Mouse (Mus musculus): ENCODE results near the gene Sidt1. TPM values are rescaled to one million over a fixed set of nuclear protein-coding genes. Genes with fewer than 3 reads are reported as not detected.

Gene Sidt1
- polyA plus RNA-seq, 1 experiment from 2014 or later, result 0.51 TPM

Other genes with a start within 250 kb of the Sidt1 start
- 59.2 and 72.1 TPM in 2 replicates for gene Atp6v1a, start 193.5 kb downstream of the Sidt1 start, polyA plus RNA-seq (2016; fragmentation: Nextera tagmentation; extraction: Ambion mirVana)
- 83.2 and 86.0 TPM in 2 replicates for gene Naa50, start 193.4 kb downstream of the Sidt1 start, polyA plus RNA-seq (2016; fragmentation: Nextera tagmentation; extraction: Ambion mirVana)
- 3.3 and 3.7 TPM in 2 replicates for gene Usf3, start 159.9 kb downstream of the Sidt1 start, polyA plus RNA-seq (2016; fragmentation: Nextera tagmentation; extraction: Ambion mirVana)
- gene Spice1, start 13.9 kb upstream of the Sidt1 start, polyA plus RNA-seq (2016; fragmentation: Nextera tagmentation; extraction: Ambion mirVana), result 16.8 and 27.6 TPM in 2 replicates
- gene Cfap44, start 61.6 kb upstream of the Sidt1 start, polyA plus RNA-seq (2016; fragmentation: Nextera tagmentation; extraction: Ambion mirVana), result 1.0 and 1.1 TPM in 2 replicates
- gene Boc, start 225.7 kb upstream of the Sidt1 start, polyA plus RNA-seq (2016; fragmentation: Nextera tagmentation; extraction: Ambion mirVana), result 32.1 and 34.3 TPM in 2 replicates